Mouse (Mus musculus) limb, embryonic 14.5 days (tissue): Measurements from ENCODE around the gene Tsr1. TPM values are rescaled to one million over a fixed set of nuclear protein-coding genes. Genes with fewer than 3 reads are reported as not detected.

Experiments used
- ATAC-seq: fragments of 200-750 bp; cut with Nextera tagmentation; 2 replicates; pipeline ENCODE4 v1.8.0; 2017; ENCODE audit warnings: low read depth, moderate number of reproducible peaks, moderate TSS enrichment; ENCODE audit not compliant: low FRiP score
- DNase-seq: peaks from one replicate; pipeline ENCODE4 v3.0.0-alpha.2; 2015; ENCODE audit warnings: low spot score
- H3K27ac ChIP-seq: fragments of 300-500 bp; sonication (generic); replicated peaks from 2 replicates; pipeline ENCODE4 v1.5.1; 2014; ENCODE audit warnings: low read depth, mild to moderate bottlenecking, low read length, moderate library complexity, mixed read lengths
- H3K27me3 ChIP-seq: fragments of 300-500 bp; sonication (generic); 2 replicates; pipeline ENCODE4 v1.6.1; 2014; ENCODE audit warnings: low read length, mixed read lengths; ENCODE audit not compliant: control insufficient read depth, insufficient read depth
- H3K36me3 ChIP-seq: fragments of 300-500 bp; sonication (generic); 2 replicates; pipeline ENCODE4 v1.6.1; 2014; ENCODE audit warnings: mild to moderate bottlenecking, low read length, moderate library complexity, mixed read lengths; ENCODE audit not compliant: control insufficient read depth, insufficient read depth
- H3K4me1 ChIP-seq: fragments of 300-500 bp; sonication (generic); 2 replicates; pipeline ENCODE4 v1.6.1; 2014; ENCODE audit warnings: antibody characterized with exemption, low read length, mixed read lengths; ENCODE audit not compliant: control insufficient read depth, insufficient read depth
- H3K4me2 ChIP-seq: fragments of 300-500 bp; sonication (generic); replicated peaks from 2 replicates; pipeline ENCODE4 v1.6.1; 2014; ENCODE audit warnings: low read depth, mild to moderate bottlenecking, low read length, moderate library complexity; ENCODE audit not compliant: severe bottlenecking
- H3K4me3 ChIP-seq: fragments of 300-500 bp; sonication (generic); replicated peaks from 2 replicates; pipeline ENCODE4 v1.5.1; 2014; ENCODE audit warnings: low read length
- H3K9ac ChIP-seq: fragments of 300-500 bp; sonication (generic); 2 replicates; pipeline ENCODE4 v1.6.1; 2014; ENCODE audit warnings: mild to moderate bottlenecking, low read depth, low read length, moderate library complexity; ENCODE audit not compliant: severe bottlenecking
- H3K9me3 ChIP-seq: fragments of 300-500 bp; sonication (generic); 2 replicates; pipeline ENCODE4 v1.6.1; 2016; ENCODE audit warnings: low read length; ENCODE audit not compliant: control insufficient read depth
- POLR2A ChIP-seq: fragments of 200-500 bp; IDR thresholded peaks from 2 replicates; pipeline ENCODE4 v1.8.0; 2012; ENCODE audit warnings: inconsistent platforms, mild to moderate bottlenecking, moderate library complexity, borderline replicate concordance; ENCODE audit not compliant: insufficient read depth, insufficient read length; ENCODE audit errors: extremely low read depth
- WGBS: fragments of 180-500 bp; shearing (Covaris S2); extraction: QIAGEN DNeasy Blood & Tissue Kit; methylation state at CpG from one replicate; pipeline ENCODE4 v1.1.7; 2014; 5-methylcytosine and 5-hydroxymethylcytosine counted together
- polyA plus RNA-seq, 2 experiments: library from polyadenylated mRNA; depleted of rRNA in 1 of 2; stranded (reverse) in 1 of 2; unstranded in 1 of 2; fragments of >200 nt; fragmentation: Nextera tagmentation in 1 of 2; extraction: Ambion mirVana in 1 of 2; gene quantifications; 2 replicates each; pipeline versions ENCODE4 v1.2.1 to v1.2.3; 2012 to 2014

Tsr1 gene
- polyA plus RNA-seq, 2 experiments, result 37.0 to 49.6 TPM

- no peak for ATAC-seq
- 91% methylated on average over 6 of the region's 6 CpGs for WGBS
- TF ChIP-seq POLR2A, result no peak
- Histone ChIP-seq H3K36me3 (peaks cover 69% of the 10 kb centered on the region), H3K9ac (no peak overlapping the region), H3K4me1 (no peaks in the 10 kb centered on the region), H3K27ac (no peak overlapping the region), H3K27me3 (no peaks in the 10 kb centered on the region), H3K9me3 (no peaks in the 10 kb centered on the region), H3K4me2 (no peak overlapping the region), H3K4me3 (no peak overlapping the region)
- DNase-seq, result no peak
Observed at GRCm38 (mm10) chr11:74901555-74901954, 3.7 kb downstream of the Tsr1 start.

- H3K27me3 ChIP-seq, result no peaks in the 10 kb centered on the region
- no peaks in the 10 kb centered on the region for H3K9me3 ChIP-seq
- H3K36me3 ChIP-seq, result peaks cover 78% of the 10 kb centered on the region
- no peak overlapping the region for H3K4me3 ChIP-seq
- no peak overlapping the region for H3K9ac ChIP-seq
- DNase-seq (no peak), ATAC-seq (no peak)
- no peaks in the 10 kb centered on the region for H3K4me1 ChIP-seq
- TF ChIP-seq POLR2A, result no peak
- no peak overlapping the region for H3K27ac ChIP-seq
- 88% methylated on average over 5 of the region's 5 CpGs for WGBS
- H3K4me2 ChIP-seq, result no peak overlapping the region
Observed at GRCm38 (mm10) chr11:74902416-74902815, 4.5 kb downstream of the Tsr1 start.

GRCm38 (mm10) chr11:74907850-74908249, 10.0 kb downstream of the Tsr1 start:
- no peak overlapping the region for H3K4me2 ChIP-seq
- H3K27me3 ChIP-seq, result no peaks in the 10 kb centered on the region
- no peak overlapping the region for H3K9ac ChIP-seq
- H3K27ac ChIP-seq, result no peak overlapping the region
- no peak overlapping the region for H3K4me3 ChIP-seq
- WGBS, result 94% methylated on average over 6 of the region's 6 CpGs
- H3K36me3 ChIP-seq, result peaks cover 73% of the 10 kb centered on the region
- ATAC-seq (no peak), DNase-seq (no peak)
- TF ChIP-seq POLR2A, result no peak
- no peaks in the 10 kb centered on the region for H3K9me3 ChIP-seq
- H3K4me1 ChIP-seq, result no peaks in the 10 kb centered on the region

GRCm38 (mm10) chr11:74908618-74909399, 10.9 kb downstream of the Tsr1 start:
- 85% methylated on average over 12 of the region's 12 CpGs for WGBS

GRCm38 (mm10) chr11:74909978-74910377, 12.1 kb downstream of the Tsr1 start:
- TF ChIP-seq POLR2A, result no peak
- H3K9ac ChIP-seq, result no peak overlapping the region
- H3K4me3 ChIP-seq, result no peak overlapping the region
- H3K36me3 ChIP-seq, result peaks cover 51% of the 10 kb centered on the region
- H3K4me2 ChIP-seq, result no peak overlapping the region
- no peaks in the 10 kb centered on the region for H3K27me3 ChIP-seq
- H3K27ac ChIP-seq, result no peak overlapping the region
- ATAC-seq (no peak), DNase-seq (no peak)
- no peaks in the 10 kb centered on the region for H3K9me3 ChIP-seq
- 94% methylated on average over 4 of the region's 4 CpGs for WGBS
- no peaks in the 10 kb centered on the region for H3K4me1 ChIP-seq

More at GRCm38 (mm10) chr11:74908618-74909399, 10.9 kb downstream of the Tsr1 start:
- H3K27ac ChIP-seq, result no peak overlapping the region
- H3K9ac ChIP-seq, result no peak overlapping the region
- DNase-seq (no peak), ATAC-seq (no peak)
- no peak overlapping the region for H3K4me3 ChIP-seq
- H3K4me1 ChIP-seq, result no peaks in the 10 kb centered on the region
- H3K4me2 ChIP-seq, result no peak overlapping the region
- peaks cover 63% of the 10 kb centered on the region for H3K36me3 ChIP-seq
- H3K9me3 ChIP-seq, result no peaks in the 10 kb centered on the region
- H3K27me3 ChIP-seq, result no peaks in the 10 kb centered on the region
- no peak for TF ChIP-seq POLR2A
